Mouse (Mus musculus) myocyte (in vitro differentiated cells): Measurements from ENCODE around the gene Il1rl1. TPM values are rescaled to one million over a fixed set of nuclear protein-coding genes. Genes with fewer than 3 reads are reported as not detected.

Experiments
- H3K27me3 ChIP-seq: one replicate; pipeline ENCODE4 v1.6.1; 2011; ENCODE audit not compliant: control insufficient read depth, insufficient read depth, insufficient read length
- H3K36me3 ChIP-seq: one replicate; pipeline ENCODE4 v1.6.1; 2011; ENCODE audit not compliant: control insufficient read depth, insufficient read depth
- H3K4me2 ChIP-seq: one replicate; pipeline ENCODE4 v1.6.1; 2011; ENCODE audit warnings: low read depth, control low read depth
- H3K4me3 ChIP-seq: one replicate; pipeline ENCODE4 v1.5.1; 2011; ENCODE audit warnings: mild to moderate bottlenecking, control low read depth, moderate library complexity
- H3K79me2 ChIP-seq: one replicate; pipeline ENCODE4 v1.6.1; 2011; ENCODE audit not compliant: control insufficient read depth, insufficient read depth
- H3ac ChIP-seq: one replicate; pipeline ENCODE4 v1.6.1; 2011; ENCODE audit not compliant: control insufficient read depth, insufficient read length
- POLR2AphosphoS2 ChIP-seq: IDR thresholded peaks from one replicate; pipeline ENCODE4 v1.6.1; 2011; ENCODE audit warnings: low read depth, control low read depth; ENCODE audit not compliant: insufficient read length
- TCF12 ChIP-seq: IDR thresholded peaks from one replicate; pipeline ENCODE4 v1.6.1; 2011; ENCODE audit warnings: mild to moderate bottlenecking, control low read depth; ENCODE audit not compliant: poor library complexity, insufficient read depth, severe bottlenecking
- polyA plus RNA-seq: library from polyadenylated mRNA; unstranded; fragments of >200 nt; fragmentation: generic; extraction: Trizol; gene quantifications from one replicate; pipeline ENCODE4 v1.2.1, GENCODE M21; 2012; ENCODE audit warnings: missing spikeins

Gene Il1rl1
- polyA plus RNA-seq, 1 experiment, result 0.10 TPM

GRCm38 (mm10) chr1:40504548-40504947, 75.2 kb downstream of the Il1rl1 start:
- H3ac ChIP-seq, result no peak overlapping the region
- H3K27me3 ChIP-seq, result no peaks in the 10 kb centered on the region
- no peak for TF ChIP-seq POLR2AphosphoS2
- TF ChIP-seq TCF12, result no peak
- H3K4me3 ChIP-seq, result no peak overlapping the region
- H3K36me3 ChIP-seq, result no peaks in the 10 kb centered on the region
- H3K4me2 ChIP-seq, result no peak overlapping the region
- no peaks in the 10 kb centered on the region for H3K79me2 ChIP-seq

Other genes with a start within 250 kb of the Il1rl1 start
- 7.6 TPM for gene Il1r1, start 204.5 kb upstream of the Il1rl1 start, polyA plus RNA-seq
- gene Il1rl2, start 105.0 kb upstream of the Il1rl1 start, polyA plus RNA-seq, result not detected
- not detected for gene Il18r1, start 36.0 kb downstream of the Il1rl1 start, polyA plus RNA-seq
- gene Il18rap, start 85.8 kb downstream of the Il1rl1 start, polyA plus RNA-seq, result 0.92 TPM
- gene Slc9a4, start 150.5 kb downstream of the Il1rl1 start, polyA plus RNA-seq, result 0.06 TPM